Mouse (Mus musculus) adrenal gland, postnatal 10 days (tissue): ENCODE measurements at regions not wholly inside any gene's neighbourhood (a gene's known extent, or its start where the extent isn't known, plus 50 kb on each side); places are given as distances from the start of the nearest gene placed in this dataset.
"Not testable (repeated sequence)": the region's sequence is repeated elsewhere in the genome, so short reads cannot be mapped to it uniquely, and the experiment has no call there.

Experiments
- DNase-seq: peaks from one replicate; pipeline ENCODE4 v3.0.0; 2021; ENCODE audit warnings: mixed read lengths

DNA sequence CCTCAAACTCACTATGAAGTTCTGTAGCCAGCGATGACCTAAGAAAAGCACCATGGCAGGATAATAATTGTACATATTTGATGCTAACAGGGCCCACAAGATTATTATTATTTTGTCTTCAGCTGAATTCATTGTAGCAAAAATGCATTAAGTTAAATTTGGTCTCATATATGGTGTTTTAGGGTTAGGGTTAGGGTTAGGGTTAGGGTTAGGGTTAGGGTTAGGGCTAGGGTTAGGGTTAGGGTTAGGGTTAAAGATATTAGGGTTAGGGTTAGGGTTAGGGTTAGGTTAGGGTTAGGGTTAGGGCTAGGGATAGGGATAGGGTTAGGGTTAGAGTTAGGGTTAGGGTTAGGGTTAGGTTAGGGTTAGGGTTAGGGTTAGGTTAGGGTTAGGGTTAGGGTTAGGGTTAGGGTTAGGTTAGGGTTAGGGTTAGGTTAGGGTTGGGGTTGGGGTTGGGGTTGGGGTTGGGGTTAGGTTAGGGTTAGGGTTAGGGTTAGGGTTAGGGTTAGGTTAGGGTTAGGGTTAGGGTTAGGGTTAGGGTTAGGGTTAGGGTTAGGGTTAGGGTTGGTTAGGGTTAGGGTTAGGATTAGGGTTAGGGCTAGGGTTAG, 62.0 kb upstream of the Adgrl2 start:
- DNase-seq = not testable (repeated sequence)

DNA sequence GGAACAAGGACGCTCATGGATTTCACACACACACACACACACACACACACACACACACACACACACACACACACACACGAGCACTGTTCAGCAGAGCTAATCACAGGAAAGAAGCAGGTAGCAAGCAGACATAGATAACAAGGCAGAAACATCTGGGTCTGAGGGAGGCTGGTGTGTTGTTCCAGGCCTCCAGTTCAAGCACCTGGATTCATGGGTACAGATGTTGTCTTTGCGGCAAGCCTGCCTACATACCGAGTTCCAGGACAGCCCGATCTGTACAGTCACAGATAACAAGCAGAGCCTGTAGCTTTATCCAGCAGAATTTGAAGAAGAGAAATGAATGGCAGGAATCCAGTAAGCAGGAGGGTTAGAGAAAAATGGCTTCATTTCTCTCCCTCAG, 55.0 kb upstream of the Adgrl2 start:
- no peak for DNase-seq

DNA sequence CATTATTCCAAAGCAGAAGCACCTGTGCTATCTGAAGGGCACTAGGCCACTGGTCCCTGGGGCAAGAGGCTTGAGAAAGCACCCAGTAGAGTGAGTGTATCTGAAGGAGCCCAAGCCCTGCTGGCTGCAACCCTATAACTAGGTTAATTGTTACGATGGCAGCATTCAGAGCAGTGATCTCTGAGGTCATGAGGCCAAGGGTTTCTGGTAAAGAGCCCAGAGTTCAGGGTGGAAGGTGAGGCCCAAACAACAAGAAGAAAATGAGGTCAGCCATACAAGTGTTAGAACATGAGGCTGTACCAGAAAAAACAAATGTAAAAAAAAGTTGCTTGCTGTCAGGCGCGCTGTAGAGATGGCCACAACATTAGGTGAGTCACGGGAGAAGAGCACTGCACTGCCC, 53.5 kb upstream of the Adgrl2 start:
- peak; percentile 28 for DNase-seq

DNA sequence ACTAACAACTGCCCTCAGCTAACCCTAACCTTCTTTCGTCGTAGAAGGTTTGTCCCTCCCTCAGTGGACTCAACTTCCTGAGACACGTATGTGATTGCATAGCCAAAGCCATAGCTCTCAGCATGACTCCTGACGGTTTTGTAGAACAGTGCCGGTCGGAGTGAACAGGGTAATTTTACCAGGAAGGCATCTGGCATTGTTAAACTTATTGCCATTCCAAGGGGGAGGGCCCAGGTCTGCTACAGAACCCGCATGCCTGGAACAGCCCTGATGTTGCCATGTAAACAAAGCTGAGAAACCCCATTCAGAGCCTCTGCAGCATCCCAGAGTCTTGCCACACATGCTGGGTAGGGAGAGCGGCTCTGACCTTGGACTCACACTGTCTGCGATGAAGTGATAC, 52.2 kb upstream of the Adgrl2 start:
- no peak for DNase-seq

DNA sequence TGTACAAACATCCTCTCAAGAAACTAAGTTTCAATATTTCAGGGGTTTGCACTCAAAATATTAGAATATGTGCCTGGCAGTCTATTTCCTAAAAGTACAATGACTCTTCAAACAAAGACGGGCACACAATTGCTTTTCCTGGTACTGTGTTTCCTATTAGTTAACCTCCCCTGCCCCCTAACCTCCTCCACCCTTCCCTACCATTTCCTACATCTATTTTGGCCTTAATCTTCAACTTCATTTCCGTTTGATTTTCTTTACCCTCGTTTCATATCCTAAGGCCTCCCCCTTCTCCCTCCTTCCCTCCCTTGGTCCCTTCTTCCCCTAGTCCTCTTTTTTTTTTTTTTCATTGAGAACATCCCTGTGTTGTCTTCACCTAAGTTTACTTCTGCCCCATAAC, 50.8 kb upstream of the Adgrl2 start:
- no peak for DNase-seq
